Mouse (Mus musculus) bone marrow, adult 2 months (tissue): ENCODE results near the gene Rnf7.

Experiments
- CTCF ChIP-seq: fragments of 200-500 bp; IDR thresholded peaks from 2 replicates; pipeline ENCODE4 v1.5.1; 2011; ENCODE audit warnings: low read length, control low read depth; ENCODE audit not compliant: control insufficient read depth, insufficient read depth
- POLR2A ChIP-seq: fragments of 200-500 bp; IDR thresholded peaks from 2 replicates; pipeline ENCODE4 v1.6.1; 2011; ENCODE audit warnings: low read depth, mild to moderate bottlenecking, control low read depth, low read length, borderline replicate concordance; ENCODE audit not compliant: control insufficient read depth

DNA sequence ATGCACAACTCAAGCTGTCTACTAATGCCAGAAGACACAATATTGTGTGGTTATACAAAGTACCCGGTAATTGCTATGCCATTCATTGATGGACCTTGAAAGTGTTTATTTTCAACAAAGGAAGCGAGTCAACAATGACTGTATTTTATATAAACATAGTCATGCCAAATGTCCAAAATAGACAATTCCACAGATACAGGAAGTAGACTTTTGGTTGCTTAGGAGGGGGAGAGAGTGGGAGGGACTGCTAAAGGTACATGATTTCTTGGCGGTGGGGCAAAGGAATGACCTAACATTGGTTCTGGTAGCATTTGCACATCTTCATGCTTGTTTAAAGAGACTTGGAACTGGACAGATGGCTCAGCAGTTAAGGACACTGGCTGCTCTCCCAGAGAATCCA lies 45.9 kb downstream of the Rnf7 start:
- TF ChIP-seq CTCF: no peak
- TF ChIP-seq POLR2A: no peak
